Mouse (Mus musculus) frontal cortex, postnatal 10 days (tissue): ENCODE results near the gene Dusp23.

Experiments
- DNase-seq, 2 experiments: peaks; one replicate each; pipeline ENCODE4 v3.0.0; 2022; ENCODE audit warnings: low spot score in 2 of 2, mixed read lengths in 1 of 2

The Dusp23 gene

DNA sequence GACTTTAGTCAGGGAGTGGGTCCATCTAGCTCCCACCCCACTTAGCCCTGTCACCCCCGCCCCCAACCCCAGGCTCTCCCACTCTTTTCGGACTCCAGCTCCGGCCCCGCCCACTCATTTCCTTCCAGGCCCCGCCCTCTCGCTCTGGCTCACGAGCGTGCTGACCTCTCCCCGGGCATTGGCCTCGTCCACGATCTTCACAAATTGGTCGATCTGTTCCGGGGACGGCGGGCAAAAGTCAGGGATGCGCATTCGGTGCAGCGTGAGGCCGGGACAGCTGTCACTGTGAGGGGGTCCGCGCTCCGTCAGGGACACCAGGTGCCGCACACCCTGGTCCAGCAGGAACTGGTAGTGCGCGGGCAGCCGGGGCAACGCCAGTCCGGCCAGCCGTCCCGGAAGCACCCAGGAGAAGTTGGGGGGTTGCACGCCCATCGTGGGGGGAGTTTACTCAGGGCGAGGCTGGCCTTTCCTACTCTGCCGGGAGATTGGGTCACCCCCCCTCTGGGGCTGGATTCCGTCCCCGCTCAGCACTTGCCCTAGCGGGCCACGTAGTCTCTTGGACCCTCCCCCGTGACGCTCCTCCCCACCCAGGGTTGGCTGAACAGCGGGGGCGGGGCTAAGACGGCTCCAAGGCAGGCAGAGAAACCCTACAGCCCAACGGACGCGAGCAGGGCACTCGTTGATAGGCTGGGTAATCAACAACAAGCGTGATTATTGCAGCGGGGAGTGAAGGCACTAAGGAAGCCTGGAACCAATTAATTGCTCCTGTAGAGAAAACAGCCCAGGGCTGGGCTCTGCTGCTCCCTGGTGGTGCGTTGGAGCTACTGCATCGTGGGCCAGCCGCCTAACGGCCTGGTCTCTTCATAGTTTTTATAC lies at the start of gene Dusp23:
TSS of gene Dusp23 (minus strand) at position 512 of the 876 bp plus-strand sequence.
- peak; percentile 90 to 92 for DNase-seq

DNA sequence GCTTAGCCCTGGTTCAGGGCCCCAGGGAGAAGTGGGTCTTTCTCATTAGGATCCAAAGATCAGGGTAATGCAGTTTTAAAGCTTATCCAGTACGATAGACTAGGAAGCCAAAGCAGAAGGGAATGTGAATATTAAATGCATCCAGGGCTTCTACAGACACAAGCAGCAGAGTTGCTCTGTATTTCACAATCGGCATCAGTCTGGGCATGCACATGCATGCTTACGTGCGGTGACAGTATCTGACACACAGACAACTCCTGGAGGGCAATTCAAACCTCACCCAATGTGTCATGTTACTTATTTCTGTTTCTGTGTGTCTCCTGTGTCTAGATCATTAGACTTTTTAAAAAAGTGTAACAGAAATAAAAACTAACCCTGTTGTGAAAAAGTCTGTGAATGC lies 48.0 kb upstream of the Dusp23 start:
- no peak for DNase-seq

DNA sequence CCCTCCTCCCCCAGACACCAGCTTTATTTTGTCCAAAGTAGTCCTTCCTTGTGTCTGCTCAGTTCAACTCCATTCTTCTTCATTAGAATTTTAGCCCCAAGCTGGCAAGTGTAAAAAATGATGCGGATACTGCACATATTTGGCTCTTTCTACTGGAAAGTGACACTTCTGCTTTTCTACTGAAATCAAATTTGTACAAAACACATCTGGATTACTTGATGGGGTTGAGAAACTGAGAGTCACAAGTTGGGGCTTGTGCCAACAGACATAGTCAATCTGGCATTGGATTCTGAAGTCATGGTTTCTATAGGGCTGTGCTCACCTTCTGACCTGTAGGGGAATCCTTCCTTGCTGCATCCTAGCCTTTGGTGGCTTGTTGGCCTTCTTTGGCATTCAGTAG lies 38.0 kb upstream of the Dusp23 start:
- DNase-seq = no peak

DNA sequence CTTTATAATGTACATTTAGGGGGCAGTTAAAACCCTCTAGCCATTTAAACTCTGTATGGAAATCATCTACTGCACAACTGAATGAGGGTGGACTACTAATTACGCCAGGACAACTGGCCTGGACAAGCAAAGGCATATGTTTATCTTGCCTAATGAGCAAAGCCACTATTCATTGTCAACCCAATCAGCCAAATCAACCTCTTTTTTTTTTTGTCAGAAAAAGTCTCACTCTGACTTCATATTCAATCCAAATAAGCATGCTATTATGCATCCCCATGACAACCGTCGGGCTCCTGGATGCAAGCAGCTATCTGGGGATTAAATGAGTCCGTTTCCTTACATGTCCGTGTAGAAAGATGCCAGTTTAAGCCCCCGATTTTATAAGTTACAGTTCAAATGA lies 34.8 kb upstream of the Dusp23 start:
- no peak for DNase-seq

DNA sequence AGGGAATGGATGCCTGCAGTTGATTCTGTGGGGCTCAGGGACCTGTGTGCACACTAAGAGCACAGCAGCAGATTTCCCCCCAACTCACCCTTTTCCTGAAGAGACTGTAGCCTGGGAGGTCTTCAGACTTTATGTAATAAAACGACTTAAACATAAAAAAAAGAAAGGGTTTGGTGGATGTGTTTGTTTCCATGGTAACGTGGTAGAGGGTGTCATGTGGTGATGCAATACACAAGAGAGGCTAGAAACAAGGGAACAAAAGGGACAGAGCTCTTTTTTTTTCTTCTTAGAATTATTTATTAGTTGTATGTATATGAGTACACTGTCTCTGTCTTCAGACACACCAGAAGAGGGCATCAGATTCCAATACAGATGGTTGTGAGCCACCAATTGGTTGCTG lies 32.7 kb upstream of the Dusp23 start:
- DNase-seq = no peak

DNA sequence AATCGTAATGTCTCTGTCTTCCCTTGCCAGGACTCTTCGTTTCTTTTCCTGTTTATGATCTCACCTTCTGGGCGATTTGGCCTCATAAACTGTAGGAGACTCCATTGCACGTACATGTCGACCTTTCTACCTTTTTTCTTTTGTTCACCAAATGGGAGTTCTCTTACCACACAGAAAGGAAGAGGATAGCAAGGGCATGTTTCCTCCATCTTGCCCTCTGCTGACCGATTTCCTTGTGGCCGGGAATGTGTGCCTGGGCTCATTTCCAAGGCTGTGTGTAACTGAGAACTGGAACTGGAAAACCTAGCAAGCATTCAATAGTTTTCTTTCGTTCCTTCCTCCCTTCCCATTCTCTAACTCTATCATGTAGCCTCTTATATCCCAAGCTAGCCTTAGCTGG lies 26.9 kb upstream of the Dusp23 start:
- no peak for DNase-seq

DNA sequence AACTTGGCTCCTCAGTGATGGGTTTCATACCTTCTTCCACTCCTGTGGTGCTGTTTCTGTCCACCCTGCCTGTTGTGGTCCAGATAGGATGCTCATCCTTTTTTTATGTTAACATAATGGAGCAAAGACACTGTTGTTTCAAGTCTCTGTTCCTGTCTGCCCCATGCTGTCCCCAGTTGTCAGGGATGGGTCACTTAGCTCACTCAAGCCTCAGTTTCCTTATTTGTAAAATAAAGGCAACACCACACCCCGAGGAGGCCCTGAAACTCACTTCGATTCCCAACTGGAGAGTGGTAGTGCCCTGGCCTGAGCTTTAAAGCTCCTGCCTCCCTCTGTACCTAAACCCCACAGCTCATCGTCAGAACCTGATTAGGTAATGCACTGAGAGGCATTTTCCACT lies 24.5 kb upstream of the Dusp23 start:
- no peak for DNase-seq

DNA sequence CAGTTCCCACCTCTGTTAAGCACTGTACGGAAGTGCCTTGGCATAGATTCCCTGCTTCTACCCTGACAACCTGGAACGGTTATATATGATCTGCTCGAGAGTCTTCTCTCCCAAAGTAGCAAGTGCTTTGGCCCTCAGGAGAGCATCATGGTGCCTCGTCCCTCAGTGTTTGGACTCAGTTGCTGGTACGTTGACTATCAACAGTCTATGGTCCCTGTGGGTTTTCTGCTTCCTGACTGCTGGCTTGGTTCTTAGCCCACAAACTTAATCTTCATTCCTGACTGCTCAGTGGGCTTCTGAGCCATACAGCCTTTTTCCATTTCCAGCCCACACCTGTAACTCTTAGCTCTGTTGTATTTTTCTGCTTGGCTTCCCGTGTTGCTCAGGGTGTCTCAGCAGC lies 21.1 kb upstream of the Dusp23 start:
- DNase-seq = no peak

DNA sequence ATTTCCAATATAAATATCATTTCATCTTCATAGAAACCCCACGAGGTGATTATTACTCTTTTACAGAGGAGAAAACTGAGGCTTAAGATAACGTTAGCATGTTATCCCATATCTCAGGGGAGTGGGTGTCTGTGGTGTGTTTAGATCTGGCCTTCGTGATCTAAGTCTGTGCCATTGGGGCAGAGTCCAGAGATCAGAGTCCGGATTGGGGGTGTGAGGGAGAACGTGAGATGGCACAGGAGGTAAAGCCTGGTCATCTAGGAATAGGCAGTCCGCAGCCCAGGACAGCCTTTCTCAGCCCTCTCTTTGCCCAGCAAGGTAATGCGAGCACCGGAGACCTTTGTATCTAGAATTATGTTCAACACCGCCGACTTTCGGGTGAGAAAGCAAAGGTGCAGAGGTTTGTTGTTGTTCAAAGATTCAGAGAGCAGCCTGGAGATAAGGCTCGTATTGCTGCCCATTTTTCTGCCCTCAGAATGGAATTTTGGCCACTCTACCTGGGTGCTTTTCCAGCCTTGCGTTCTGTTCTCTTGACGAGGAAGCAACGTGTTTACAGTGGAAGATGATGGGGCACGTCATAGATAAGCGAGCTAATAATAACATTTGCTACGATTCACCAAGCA lies 19.4 kb upstream of the Dusp23 start:
- no peak for DNase-seq

DNA sequence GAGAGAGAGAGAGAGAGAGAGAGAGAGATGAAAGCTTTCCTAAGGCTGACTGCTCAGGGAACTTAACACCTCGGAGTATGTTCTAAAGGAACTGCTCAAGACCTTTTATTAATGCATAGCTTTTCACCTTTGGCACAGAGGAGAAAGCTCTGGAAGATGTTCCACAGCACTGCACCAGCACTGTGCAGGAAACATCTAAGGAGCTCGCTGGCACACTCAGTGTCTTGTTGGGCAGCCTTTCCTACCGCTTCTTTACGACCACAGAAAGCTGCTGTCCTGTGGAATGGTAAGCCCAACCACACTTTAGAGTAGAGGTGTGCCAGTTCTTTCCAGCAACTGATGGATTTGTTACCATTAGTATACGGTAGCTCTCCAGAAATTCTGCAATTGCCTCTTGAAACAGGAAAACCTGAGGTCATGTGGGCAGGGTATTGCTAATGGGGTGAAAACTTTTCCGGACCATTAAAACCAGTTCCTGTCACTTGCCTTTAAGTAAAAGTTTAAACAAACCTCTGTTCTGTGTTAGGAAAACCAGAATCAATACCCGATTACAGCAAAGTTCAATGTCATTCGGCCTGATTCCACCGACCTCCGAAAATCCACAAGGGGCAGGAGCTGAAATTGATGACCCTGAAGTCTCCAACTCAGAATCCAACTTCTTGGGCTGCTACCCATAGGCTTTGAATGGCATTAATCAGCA lies 18.7 kb upstream of the Dusp23 start:
- no peak for DNase-seq

DNA sequence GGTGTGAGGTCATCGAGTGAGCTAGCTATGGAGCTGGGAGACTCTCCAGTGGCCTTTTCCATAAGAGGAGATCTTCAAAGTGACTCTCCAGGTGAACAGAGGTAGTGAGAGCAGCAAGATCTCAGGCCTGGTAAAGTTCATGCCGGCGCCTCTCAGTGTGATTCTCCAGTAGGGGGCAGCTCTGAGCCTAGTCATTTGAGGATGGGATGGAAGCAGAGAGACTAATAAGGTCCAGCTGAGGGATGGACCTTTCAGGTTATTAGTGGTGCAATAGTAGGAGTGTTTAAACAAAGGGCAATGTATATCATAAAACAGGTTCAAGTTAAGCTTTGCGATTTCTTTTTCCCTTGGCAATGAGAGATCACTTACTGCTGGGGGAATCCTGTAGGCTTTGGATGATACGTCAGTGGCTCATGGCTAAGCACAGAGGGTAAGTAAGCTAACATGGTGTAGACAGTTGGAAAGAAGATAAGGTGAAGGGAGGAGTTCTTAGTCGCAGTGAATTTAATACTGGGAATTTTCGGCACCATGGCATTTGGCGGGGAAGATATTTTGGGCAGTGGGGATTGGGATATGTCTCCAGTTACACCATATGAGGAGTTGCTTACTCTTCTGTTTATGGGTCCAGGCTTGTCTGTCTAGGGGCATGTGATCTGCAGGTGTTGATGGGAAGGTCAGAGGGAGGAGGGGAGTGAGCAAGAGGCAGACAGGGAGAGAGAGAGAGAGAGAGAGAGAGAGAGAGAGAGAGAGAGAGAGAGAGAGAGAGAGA lies 17.9 kb upstream of the Dusp23 start:
- no peak for DNase-seq

DNA sequence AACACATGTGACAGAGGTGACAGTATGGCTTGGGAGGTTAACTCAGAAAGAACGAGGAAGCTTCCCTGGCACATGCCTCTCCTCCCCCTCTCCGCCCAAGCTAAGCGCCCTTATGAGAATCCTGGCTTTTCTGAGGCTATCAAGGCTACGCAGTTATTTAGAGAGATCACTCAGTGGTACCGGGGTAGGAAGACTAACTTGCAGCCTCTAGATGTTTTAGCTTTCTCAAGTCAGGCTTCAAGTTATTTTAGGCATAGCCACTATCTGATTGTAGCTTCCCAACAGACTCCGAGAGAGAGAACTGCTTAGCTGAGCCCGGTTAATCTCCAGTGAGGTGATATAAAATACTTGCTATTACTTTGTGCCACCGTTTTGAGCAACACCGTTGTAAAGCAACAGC lies 16.6 kb upstream of the Dusp23 start:
- DNase-seq = no peak

DNA sequence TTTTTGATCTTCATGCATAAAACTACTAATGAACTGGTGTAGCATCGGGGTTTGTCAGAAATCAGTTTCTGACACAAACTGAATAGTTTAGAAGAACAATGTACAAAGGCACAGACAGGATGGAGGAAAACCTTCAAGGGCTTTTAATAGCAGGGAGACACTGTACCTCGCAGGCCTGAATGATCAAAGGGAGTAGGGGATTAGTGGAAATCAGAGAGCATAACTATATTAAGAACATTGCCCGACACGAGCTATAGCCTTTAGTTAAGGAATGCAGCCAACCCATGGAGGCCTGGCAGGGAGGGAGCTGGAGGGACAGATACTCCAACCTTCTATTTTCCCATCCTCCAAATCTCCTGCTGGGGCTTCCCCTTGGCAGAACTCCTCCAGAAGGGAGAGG lies 14.5 kb upstream of the Dusp23 start:
- no peak for DNase-seq

DNA sequence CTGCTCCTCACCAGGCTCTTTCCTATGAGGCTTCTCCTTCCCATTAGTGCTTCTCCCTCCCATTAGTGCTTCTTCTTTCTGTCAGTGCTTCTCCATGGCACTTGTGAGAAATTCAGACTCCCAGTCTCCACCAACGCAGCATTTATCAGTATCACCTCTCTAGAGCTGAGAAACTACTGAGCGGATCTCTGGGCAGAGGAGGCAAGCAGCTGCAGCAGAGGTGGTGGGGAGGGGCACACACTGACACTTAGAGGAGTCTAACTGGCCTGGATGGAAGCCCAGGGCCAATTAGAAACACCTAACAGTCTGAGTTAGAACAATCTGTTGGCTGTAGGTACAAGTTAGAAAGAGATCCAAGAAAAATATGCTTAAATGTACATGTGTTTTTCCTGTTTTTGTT lies 6.0 kb upstream of the Dusp23 start:
- DNase-seq = no peak

DNA sequence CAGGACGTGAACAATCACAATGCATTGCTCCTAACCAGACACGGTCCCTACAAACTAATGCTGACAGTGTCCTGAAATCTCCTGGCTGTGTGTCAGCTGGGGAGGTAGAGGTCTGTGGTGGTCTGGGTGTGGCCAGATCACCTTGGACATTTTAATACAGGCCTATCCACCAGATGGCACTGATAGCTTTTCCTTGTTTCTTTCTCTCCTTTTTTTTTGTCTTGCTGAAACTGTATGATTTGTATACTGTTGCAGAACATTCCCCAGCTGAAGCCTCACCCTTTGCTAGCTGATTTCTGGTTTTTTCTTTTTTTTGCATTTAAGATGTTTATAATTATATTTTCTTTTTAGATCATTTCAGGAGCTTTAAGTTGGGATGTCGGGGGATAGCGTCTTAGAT lies 5.0 kb upstream of the Dusp23 start:
- no peak for DNase-seq

DNA sequence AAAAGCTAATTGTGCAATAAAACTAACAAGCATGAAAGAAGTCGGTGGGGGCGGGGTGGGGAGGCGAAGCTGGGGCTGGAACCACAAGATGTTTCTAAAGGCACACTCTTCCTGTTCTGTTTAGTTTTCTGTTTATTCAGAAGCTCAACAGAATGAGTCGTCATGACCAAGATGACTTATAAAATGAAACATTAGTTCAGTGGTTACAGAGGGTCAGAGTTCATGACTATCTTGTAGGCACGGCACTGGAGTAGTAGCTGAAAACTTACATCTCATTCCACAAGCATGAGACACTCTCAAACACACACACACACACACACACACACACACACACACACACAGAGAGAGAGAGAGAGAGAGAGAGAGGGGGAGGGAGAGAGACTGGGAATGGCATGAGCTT lies 3.5 kb upstream of the Dusp23 start:
- no peak for DNase-seq

DNA sequence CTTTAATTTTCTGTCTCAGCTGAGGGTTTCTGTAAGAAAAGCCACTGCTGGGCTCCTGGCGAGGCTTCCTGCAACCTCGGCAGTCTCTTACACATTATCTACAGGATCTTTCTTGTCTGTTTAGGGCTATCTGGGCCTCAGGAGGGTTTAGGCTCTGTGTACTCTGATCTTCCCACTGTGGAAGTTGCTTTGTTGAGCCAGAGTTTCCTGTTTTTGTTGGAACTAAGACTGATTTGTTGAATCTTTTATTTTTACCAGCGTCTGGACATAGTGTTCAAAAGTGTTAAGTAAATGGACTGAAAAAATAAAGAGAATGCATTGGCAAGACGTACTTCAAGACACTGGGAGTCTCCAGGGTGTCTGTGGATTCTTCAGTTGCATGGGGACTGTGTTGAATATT lies 2.5 kb upstream of the Dusp23 start:
- no peak for DNase-seq

DNA sequence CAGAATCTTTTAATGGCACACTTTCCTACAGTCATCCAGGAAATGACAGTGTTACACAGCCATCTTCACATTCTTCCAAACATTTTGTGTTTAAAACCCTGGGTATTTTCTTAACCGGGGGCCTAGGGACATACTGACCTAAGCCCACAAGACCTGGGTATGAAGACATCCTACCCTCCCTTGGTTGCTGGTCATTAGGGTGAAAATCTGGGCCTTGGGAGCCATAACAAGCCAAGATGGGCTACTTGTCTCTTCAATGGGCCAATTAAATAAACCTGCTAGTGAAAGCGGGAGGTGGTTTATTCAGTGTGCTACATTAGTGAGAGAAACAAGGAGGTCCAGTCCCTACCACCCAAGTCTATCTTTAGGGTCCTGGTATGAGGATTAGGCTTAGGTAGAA lies 1.4 kb upstream of the Dusp23 start:
- DNase-seq = no peak

DNA sequence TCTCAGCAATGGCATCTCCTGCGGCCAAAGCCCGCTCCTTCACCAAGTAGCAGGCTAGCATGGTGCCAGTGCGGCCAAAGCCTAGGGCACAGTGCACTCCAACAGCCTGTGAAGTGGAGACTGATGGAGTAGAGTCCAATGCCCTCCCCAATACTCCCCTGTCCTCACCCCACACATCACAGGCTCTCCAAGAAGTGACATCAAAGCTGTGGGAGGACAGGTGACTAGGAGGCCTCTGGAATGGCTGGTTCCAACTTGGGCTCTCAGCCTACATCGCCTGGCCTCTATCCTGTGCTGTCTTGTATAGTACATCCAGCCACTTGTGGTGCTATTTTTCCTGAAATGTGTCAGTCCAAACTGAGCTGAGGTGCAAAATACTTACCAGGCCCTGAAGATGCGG lies 1.0 kb downstream of the Dusp23 start:
- no peak for DNase-seq

DNA sequence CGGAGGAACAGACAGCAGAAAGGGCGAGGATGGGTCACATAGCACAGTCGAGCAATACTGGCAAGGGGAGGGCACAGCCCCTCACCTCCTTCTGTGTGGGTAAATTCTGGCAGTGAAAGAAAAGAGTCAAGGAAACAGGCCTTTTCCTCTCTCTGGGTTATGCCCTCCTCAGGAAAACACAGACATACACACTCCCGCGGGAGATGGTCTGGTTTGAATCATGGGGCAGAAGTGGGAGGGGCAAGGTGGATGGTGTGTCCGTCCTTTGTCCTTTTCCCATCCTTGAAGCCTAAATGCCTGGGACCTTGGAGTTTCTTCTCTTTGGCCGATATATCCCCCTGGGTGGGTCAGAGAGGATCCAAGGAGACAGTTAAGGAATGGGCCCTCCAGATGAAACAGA lies 2.9 kb downstream of the Dusp23 start:
- DNase-seq = no peak

DNA sequence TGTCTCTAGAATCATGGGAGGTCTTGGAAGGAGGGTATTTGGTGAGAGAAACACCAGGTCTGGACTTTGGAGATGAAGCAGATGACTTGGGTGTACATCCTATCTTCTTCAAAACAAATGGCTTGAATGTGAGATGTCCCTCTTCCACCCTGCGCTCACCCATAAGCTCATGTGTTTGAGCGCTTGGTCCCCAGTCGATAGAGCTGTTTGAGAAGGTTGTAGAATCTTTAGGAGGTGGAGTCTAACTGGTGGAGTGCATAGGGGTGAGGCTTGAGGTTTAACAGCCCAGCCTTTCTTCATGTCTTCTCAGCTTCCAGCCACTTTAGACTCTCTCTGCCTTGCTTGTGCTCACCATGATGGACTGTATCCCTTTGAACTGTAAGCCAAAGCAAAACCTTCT lies 6.5 kb downstream of the Dusp23 start:
- DNase-seq = no peak

DNA sequence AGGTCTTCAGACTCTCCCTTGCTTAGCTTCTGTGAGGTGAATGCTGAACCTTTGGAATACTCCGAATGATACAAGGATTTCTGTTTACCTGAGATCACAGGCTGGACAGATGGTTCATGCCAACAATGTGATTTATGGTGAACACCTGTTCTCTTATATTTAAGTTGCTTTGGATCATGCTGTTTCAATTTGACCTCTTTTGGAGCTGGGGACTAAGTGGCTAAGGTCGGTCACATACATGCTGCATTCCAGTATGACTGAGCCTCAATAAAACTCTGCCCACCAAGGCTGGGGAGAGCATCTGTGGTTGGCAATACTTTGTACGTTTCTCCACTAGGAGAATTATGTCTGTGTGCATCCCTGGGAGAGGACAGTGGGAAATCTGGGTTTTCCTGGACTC lies 8.7 kb downstream of the Dusp23 start:
- no peak for DNase-seq
